7 mouse cellular contexts compared by ENCODE assay signal in the genomic region with DNA sequence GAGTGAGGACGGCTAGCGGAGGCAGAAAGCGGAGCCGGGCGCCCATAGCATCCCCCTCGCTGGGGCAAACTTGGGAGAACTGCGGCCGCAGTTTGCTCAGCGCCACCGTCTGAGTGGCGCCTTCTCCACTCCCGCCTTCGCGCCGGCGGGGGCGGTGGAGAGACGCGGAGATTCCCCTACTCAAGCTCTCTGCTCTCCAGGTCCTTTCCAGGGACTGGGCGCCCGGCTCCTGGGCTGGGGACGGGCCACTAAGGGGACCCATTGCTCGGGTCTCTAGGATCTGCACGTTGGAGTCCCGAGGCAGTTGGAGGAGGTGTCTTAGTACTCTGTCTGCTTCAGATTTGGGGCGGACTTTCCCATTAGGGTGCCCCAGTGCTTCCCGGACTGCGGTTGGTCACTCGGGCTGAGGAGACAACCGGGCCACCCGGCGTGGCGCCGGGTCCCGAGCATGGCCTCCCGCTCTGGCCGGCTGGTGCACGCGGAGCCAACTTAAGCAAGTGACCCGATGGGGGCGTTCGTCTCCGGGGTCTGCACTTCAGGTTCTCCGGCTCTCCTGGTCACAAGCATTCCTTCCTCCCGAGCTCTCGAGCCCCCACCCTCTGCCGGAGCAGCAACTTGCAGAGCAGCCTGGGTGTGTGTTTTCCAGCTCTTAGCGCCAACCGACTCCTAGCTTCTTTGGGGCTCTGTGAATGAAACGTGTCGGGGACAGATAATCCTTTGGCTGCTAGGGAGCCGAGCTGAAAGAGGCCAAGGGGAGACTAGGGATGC. TPM values are rescaled to one million over a fixed set of nuclear protein-coding genes. Genes with fewer than 3 reads are reported as not detected.
DNase-seq lines count a peak whose midpoint lies in the region; ATAC-seq and TF ChIP-seq lines count a peak whose summit lies in the region.

No protein-coding gene starts in this region.

- peak overlapping the region; percentile 92 for H3K9ac ChIP-seq in embryonic facial prominence, embryonic 12.5 days
- H3K9ac ChIP-seq in heart, adult 2 months (ENCODE audit: low read depth, low read length): peak overlapping the region; percentile 53
- H3K9ac ChIP-seq in limb, embryonic 13.5 days: peak overlapping the region; percentile 93
- peak overlapping the region; percentile 88 for H3K9ac ChIP-seq in midbrain, embryonic 13.5 days (replicated peaks)
- H3K9ac ChIP-seq in stomach, embryonic 16.5 days (ENCODE audit: low read length): peak overlapping the region; percentile 83

- H3K79me2 ChIP-seq in heart, adult 2 months (replicated peaks; ENCODE audit: control insufficient read depth, insufficient read depth, low read length): no peaks in the 10 kb centered on the region

- peak overlapping the region; percentile 85 for H3K4me3 ChIP-seq in embryonic facial prominence, embryonic 12.5 days
- H3K4me3 ChIP-seq in heart, adult 2 months: peak overlapping the region; percentile 59
- H3K4me3 ChIP-seq in kidney, adult 2 months (ENCODE audit: insufficient read depth, low read depth, low read length): peak overlapping the region; percentile 58
- H3K4me3 ChIP-seq in limb, embryonic 13.5 days: peak overlapping the region; percentile 88
- peak overlapping the region; percentile 89 for H3K4me3 ChIP-seq in midbrain, embryonic 13.5 days (replicated peaks)
- H3K4me3 ChIP-seq in stomach, embryonic 16.5 days (replicated peaks; ENCODE audit: low read length): peak overlapping the region; percentile 67

- no peak for TF ChIP-seq POLR2A in heart, adult 2 months (IDR thresholded peaks at IDR 0.05; ENCODE audit: insufficient read depth, low read depth, low read length)
- TF ChIP-seq POLR2A in kidney, adult 2 months (IDR thresholded peaks at IDR 0.05; ENCODE audit: low read depth, low read length): no peak

- TF ChIP-seq EP300 in heart, adult 2 months (IDR thresholded peaks at IDR 0.05; ENCODE audit: insufficient read depth, low read depth, low read length): no peak

- H3K4me1 ChIP-seq in embryonic facial prominence, embryonic 12.5 days: peaks cover 8% of the 10 kb centered on the region; the same call in 1 of the 2 replicates
- H3K4me1 ChIP-seq in heart, adult 2 months (ENCODE audit: control insufficient read depth, insufficient read depth, low read length): no peaks in the 10 kb centered on the region; the same call in 1 of the 2 replicates
- H3K4me1 ChIP-seq in kidney, adult 2 months (ENCODE audit: control insufficient read depth, insufficient read depth, low read length): no peaks in the 10 kb centered on the region
- peaks cover 23% of the 10 kb centered on the region for H3K4me1 ChIP-seq in limb, embryonic 13.5 days
- H3K4me1 ChIP-seq in midbrain, embryonic 13.5 days (replicated peaks): peaks cover 22% of the 10 kb centered on the region
- peaks cover 11% of the 10 kb centered on the region for H3K4me1 ChIP-seq in stomach, embryonic 16.5 days (ENCODE audit: control insufficient read depth, insufficient read depth, low read length)

- TF ChIP-seq CTCF in heart, adult 2 months (IDR thresholded peaks at IDR 0.05): peak; percentile 41
- TF ChIP-seq CTCF in kidney, adult 2 months (conservative IDR thresholded peaks at IDR 0.05; ENCODE audit: insufficient read depth, insufficient read length, low read depth, low read length): no peak

- no peaks in the 10 kb centered on the region for H3K36me3 ChIP-seq in embryonic facial prominence, embryonic 12.5 days
- no peaks in the 10 kb centered on the region for H3K36me3 ChIP-seq in heart, adult 2 months (ENCODE audit: control insufficient read depth, insufficient read depth, low read length)
- no peaks in the 10 kb centered on the region for H3K36me3 ChIP-seq in kidney, adult 2 months (ENCODE audit: control insufficient read depth, insufficient read depth, low read length)
- H3K36me3 ChIP-seq in limb, embryonic 13.5 days: no peaks in the 10 kb centered on the region
- no peaks in the 10 kb centered on the region for H3K36me3 ChIP-seq in midbrain, embryonic 13.5 days
- no peaks in the 10 kb centered on the region for H3K36me3 ChIP-seq in stomach, embryonic 16.5 days (ENCODE audit: control insufficient read depth, insufficient read depth, low read length)

- H3K4me2 ChIP-seq in embryonic facial prominence, embryonic 12.5 days (replicated peaks): peak overlapping the region; percentile 62
- H3K4me2 ChIP-seq in limb, embryonic 13.5 days (replicated peaks): peak overlapping the region; percentile 72
- peak overlapping the region; percentile 92 for H3K4me2 ChIP-seq in midbrain, embryonic 13.5 days (replicated peaks)
- H3K4me2 ChIP-seq in stomach, embryonic 16.5 days (ENCODE audit: low read depth, low read length): peak overlapping the region; percentile 63

- peak overlapping the region; percentile 99 for H3K27ac ChIP-seq in embryonic facial prominence, embryonic 12.5 days
- peak overlapping the region; percentile 74 for H3K27ac ChIP-seq in heart, adult 2 months
- no peak overlapping the region for H3K27ac ChIP-seq in kidney, adult 2 months (ENCODE audit: insufficient read depth, low read depth, low read length)
- peak overlapping the region; percentile 99 for H3K27ac ChIP-seq in limb, embryonic 13.5 days
- peak overlapping the region; percentile 92 for H3K27ac ChIP-seq in midbrain, embryonic 13.5 days
- peak overlapping the region; percentile 92 for H3K27ac ChIP-seq in stomach, embryonic 16.5 days (ENCODE audit: low read length)

- DNase-seq in brain, adult 2 months (ENCODE audit: low read depth, low spot score): peak; percentile 83
- DNase-seq in heart, adult 2 months: peak; percentile 71 to 75
- peak; percentile 45 for DNase-seq in kidney, adult 2 months

- WGBS in embryonic facial prominence, embryonic 12.5 days: under 1% methylated on average over 52 of the region's 52 CpGs
- WGBS in heart, adult 2 months: under 1% methylated on average over 52 of the region's 52 CpGs
- WGBS in kidney, adult 2 months: under 1% methylated on average over 52 of the region's 52 CpGs
- under 1% methylated on average over 44 of the region's 52 CpGs for WGBS in limb, embryonic 13.5 days
- under 1% methylated on average over 49 of the region's 52 CpGs for WGBS in midbrain, embryonic 13.5 days
- under 1% methylated on average over 52 of the region's 52 CpGs for WGBS in stomach, embryonic 16.5 days

- H3K27me3 ChIP-seq in embryonic facial prominence, embryonic 12.5 days: no peaks in the 10 kb centered on the region
- no peaks in the 10 kb centered on the region for H3K27me3 ChIP-seq in heart, adult 2 months (ENCODE audit: control insufficient read depth, insufficient read depth, low read length)
- H3K27me3 ChIP-seq in kidney, adult 2 months (replicated peaks; ENCODE audit: control insufficient read depth, insufficient read depth, low read length): no peaks in the 10 kb centered on the region
- no peaks in the 10 kb centered on the region for H3K27me3 ChIP-seq in limb, embryonic 13.5 days
- no peaks in the 10 kb centered on the region for H3K27me3 ChIP-seq in midbrain, embryonic 13.5 days
- H3K27me3 ChIP-seq in stomach, embryonic 16.5 days (ENCODE audit: control insufficient read depth, insufficient read depth, low read length): no peaks in the 10 kb centered on the region

- ATAC-seq in embryonic facial prominence, embryonic 12.5 days (ENCODE audit: insufficient number of reproducible peaks, insufficient read depth, low FRiP score, low TSS enrichment): peak; percentile 78
- peak; percentile 80 for ATAC-seq in limb, embryonic 13.5 days (ENCODE audit: low FRiP score, low read depth)
- ATAC-seq in midbrain, embryonic 13.5 days: peak; percentile 86
- peak; percentile 74 for ATAC-seq in stomach, embryonic 16.5 days (ENCODE audit: insufficient read depth, low FRiP score)

- H3K9me3 ChIP-seq in embryonic facial prominence, embryonic 12.5 days: no peaks in the 10 kb centered on the region
- H3K9me3 ChIP-seq in limb, embryonic 13.5 days: no peaks in the 10 kb centered on the region
- no peaks in the 10 kb centered on the region for H3K9me3 ChIP-seq in midbrain, embryonic 13.5 days
- no peaks in the 10 kb centered on the region for H3K9me3 ChIP-seq in stomach, embryonic 16.5 days (replicated peaks; ENCODE audit: control insufficient read depth, low read length)

- intact Hi-C loops in heart, adult 2 months (cut with DNase I): loop anchor here (10.0 kb wide), 1 partner anchor 198 kb away; no protein-coding TSS in a partner anchor

RNA-seq across cellular contexts. Expression of a gene that starts 1.5 kb away (rescaled TPM):
- polyA plus RNA-seq in embryonic facial prominence, embryonic 12.5 days (2016; fragmentation: Nextera tagmentation; extraction: Ambion mirVana): 74.0 and 76.9 TPM in 2 replicates
- 10 to 100 TPM in 1 of 2 experiments, 1 to 10 TPM in 1; 8.0 to 10.3 TPM for total RNA-seq in heart, adult 2 months (2021)
- polyA plus RNA-seq in heart, adult 2 months (2012; rRNA removed): 4.6 and 8.4 TPM in 2 replicates
- 3.4 and 3.8 TPM in 2 replicates for polyA plus RNA-seq in kidney, adult 2 months (2012; rRNA removed)
- polyA plus RNA-seq in limb, embryonic 13.5 days (2015; fragmentation: Nextera tagmentation; extraction: Ambion mirVana): 58.4 and 59.6 TPM in 2 replicates
- polyA plus RNA-seq in midbrain, embryonic 13.5 days (2015; fragmentation: Nextera tagmentation; extraction: Ambion mirVana): 20.3 and 20.8 TPM in 2 replicates
- 43.2 and 46.7 TPM in 2 replicates for polyA plus RNA-seq in stomach, embryonic 16.5 days (2015; fragmentation: Nextera tagmentation; extraction: Ambion mirVana)
